8 mouse cellular contexts compared by ENCODE assay signal in the genomic region with DNA sequence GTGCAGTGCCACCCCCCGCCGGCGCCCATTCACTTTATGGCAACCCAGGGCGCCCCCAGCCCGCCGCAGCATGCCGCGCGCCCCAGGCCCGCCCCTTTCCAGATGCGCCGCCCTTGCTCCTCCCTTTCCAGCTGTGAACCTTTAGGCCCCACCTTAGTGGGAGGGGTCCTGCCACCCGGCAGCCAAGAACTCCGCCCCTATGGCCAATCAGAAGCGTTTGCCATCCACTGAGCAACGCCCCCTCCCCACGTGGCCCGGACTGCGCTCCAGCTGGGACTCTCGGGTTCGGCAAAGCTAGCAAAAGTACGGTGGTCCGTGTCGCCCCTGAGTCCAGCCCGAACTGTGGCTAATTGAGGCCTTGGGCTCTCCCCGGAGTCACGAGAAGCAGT. TPM values are rescaled to one million over a fixed set of nuclear protein-coding genes. Genes with fewer than 3 reads are reported as not detected.
DNase-seq lines count a peak whose midpoint lies in the region; ATAC-seq and TF ChIP-seq lines count a peak whose summit lies in the region.

No protein-coding gene starts in this region.

- H3K4me1 ChIP-seq in hindbrain, embryonic 16.5 days (ENCODE audit: control insufficient read depth, insufficient read depth, low read depth, low read length) = peaks cover 23% of the 10 kb centered on the region
- peaks cover 15% of the 10 kb centered on the region for H3K4me1 ChIP-seq in limb, embryonic 11.5 days (ENCODE audit: control insufficient read depth, insufficient read depth, low read length)
- H3K4me1 ChIP-seq in midbrain, embryonic 13.5 days (replicated peaks) = peaks cover 26% of the 10 kb centered on the region

- ATAC-seq in hindbrain, embryonic 16.5 days = peak; percentile 25; the same call in 1 of the 2 replicates
- ATAC-seq in limb, embryonic 11.5 days (ENCODE audit: insufficient number of reproducible peaks, low FRiP score, low TSS enrichment, low read depth) = peak; percentile 85
- 0 out of 2 replicates have a peak, but pooled peaks have one; percentile 18 for ATAC-seq in midbrain, embryonic 13.5 days

- no peaks in the 10 kb centered on the region for H3K9me3 ChIP-seq in hindbrain, embryonic 16.5 days (ENCODE audit: control insufficient read depth, low read length)
- H3K9me3 ChIP-seq in limb, embryonic 11.5 days (ENCODE audit: control insufficient read depth, low read length) = no peaks in the 10 kb centered on the region
- no peaks in the 10 kb centered on the region for H3K9me3 ChIP-seq in midbrain, embryonic 13.5 days

- TF ChIP-seq CTCF in gastrocnemius, adult 2 months (IDR thresholded peaks at IDR 0.05) = no peak

- H3K27me3 ChIP-seq in hindbrain, embryonic 16.5 days (replicated peaks; ENCODE audit: control insufficient read depth, insufficient read depth, low read length) = peaks cover 53% of the 10 kb centered on the region
- peaks cover 55% of the 10 kb centered on the region for H3K27me3 ChIP-seq in limb, embryonic 11.5 days (ENCODE audit: control insufficient read depth, insufficient read depth, low read length)
- H3K27me3 ChIP-seq in midbrain, embryonic 13.5 days = peaks cover 78% of the 10 kb centered on the region

- under 1% methylated on average over 25 of the region's 27 CpGs for WGBS in hindbrain, embryonic 16.5 days
- WGBS in limb, embryonic 11.5 days = 1% methylated on average over 27 of the region's 27 CpGs
- 0% methylated on average over 27 of the region's 27 CpGs for WGBS in midbrain, embryonic 13.5 days

- intact Hi-C loops in gastrocnemius, adult 2 months (cut with DNase I) = loop anchor here (5.0 kb wide), 2 partner anchors 39 to 79 kb away; no protein-coding TSS in a partner anchor

- no peaks in the 10 kb centered on the region for H3K36me3 ChIP-seq in hindbrain, embryonic 16.5 days (ENCODE audit: control insufficient read depth, insufficient read depth, low read length)
- no peaks in the 10 kb centered on the region for H3K36me3 ChIP-seq in limb, embryonic 11.5 days (ENCODE audit: control insufficient read depth, insufficient read depth, low read length)
- no peaks in the 10 kb centered on the region for H3K36me3 ChIP-seq in midbrain, embryonic 13.5 days

- peak overlapping the region; percentile 92 for H3K27ac ChIP-seq in gastrocnemius, adult 2 months
- H3K27ac ChIP-seq in hindbrain, embryonic 16.5 days (ENCODE audit: low read depth, low read length) = no peak overlapping the region
- H3K27ac ChIP-seq in limb, embryonic 11.5 days (replicated peaks; ENCODE audit: low read depth, low read length) = no peak overlapping the region
- no peak overlapping the region for H3K27ac ChIP-seq in midbrain, embryonic 13.5 days

- peak overlapping the region; percentile 89 for H3K4me2 ChIP-seq in hindbrain, embryonic 16.5 days (ENCODE audit: low read length)
- H3K4me2 ChIP-seq in limb, embryonic 11.5 days (ENCODE audit: low read depth, severe bottlenecking) = peak overlapping the region; percentile 97
- peak overlapping the region; percentile 86 for H3K4me2 ChIP-seq in midbrain, embryonic 13.5 days (replicated peaks)

- peak overlapping the region; percentile 92 for H3K4me3 ChIP-seq in gastrocnemius, adult 2 months
- H3K4me3 ChIP-seq in hindbrain, embryonic 16.5 days (ENCODE audit: low read length) = peak overlapping the region; percentile 51
- H3K4me3 ChIP-seq in limb, embryonic 11.5 days (ENCODE audit: low read depth, low read length) = peak overlapping the region; percentile 49
- peak overlapping the region; percentile 51 for H3K4me3 ChIP-seq in midbrain, embryonic 13.5 days (replicated peaks)

- DNase-seq in MEL-GATA-1-ER (ENCODE audit: extremely low read depth, low read depth) (peak; percentile 82), MN1 (ENCODE audit: low spot score) (no peak)
- DNase-seq in c-Kit-positive CD71-negative TER-119-negative erythroid progenitor cells, embryonic 14.5 days (ENCODE audit: low read depth) = peak; percentile 85
- peak; percentile 94 for DNase-seq in gastrocnemius, adult 2 months
- peak; percentile 92 for DNase-seq in limb, embryonic 11.5 days (ENCODE audit: low spot score)
- peak; percentile 44 for DNase-seq in spleen, adult 12 weeks (ENCODE audit: low spot score)

- peak overlapping the region; percentile 41; the same call in 1 of the 2 replicates for H3K9ac ChIP-seq in hindbrain, embryonic 16.5 days (ENCODE audit: low read depth, low read length)
- H3K9ac ChIP-seq in limb, embryonic 11.5 days (ENCODE audit: low read length) = no peak overlapping the region
- peak overlapping the region; percentile 56; the same call in 1 of the 2 replicates for H3K9ac ChIP-seq in midbrain, embryonic 13.5 days (replicated peaks)

RNA-seq across cellular contexts. Expression of a gene that starts 0.2 kb away (rescaled TPM):
- 10 to 100 TPM in 1 of 2 experiments, 1 to 10 TPM in 1; 4.6 to 15.1 TPM for total RNA-seq in gastrocnemius, adult 2 months (2021)
- 0.20 and 0.81 TPM in 2 replicates for polyA plus RNA-seq in hindbrain, embryonic 16.5 days (2015; fragmentation: Nextera tagmentation; extraction: Ambion mirVana)
- polyA plus RNA-seq in limb, embryonic 11.5 days (2014; fragmentation: Nextera tagmentation; extraction: Ambion mirVana) = 3.4 and 4.4 TPM in 2 replicates
- 1.6 and 9.9 TPM in 2 replicates for polyA plus RNA-seq in midbrain, embryonic 13.5 days (2015; fragmentation: Nextera tagmentation; extraction: Ambion mirVana)

RNA-seq across cellular contexts. Expression of a gene that starts 3.9 kb away (rescaled TPM):
- 10 to 100 TPM; 47.4 to 59.0 TPM for total RNA-seq in gastrocnemius, adult 2 months (2021)
- 60.3 and 71.0 TPM in 2 replicates for polyA plus RNA-seq in hindbrain, embryonic 16.5 days (2015; fragmentation: Nextera tagmentation; extraction: Ambion mirVana)
- 35.0 and 37.8 TPM in 2 replicates for polyA plus RNA-seq in limb, embryonic 11.5 days (2014; fragmentation: Nextera tagmentation; extraction: Ambion mirVana)
- 68.2 and 70.5 TPM in 2 replicates for polyA plus RNA-seq in midbrain, embryonic 13.5 days (2015; fragmentation: Nextera tagmentation; extraction: Ambion mirVana)

RNA-seq across cellular contexts. Expression of a gene that starts 16.7 kb away (rescaled TPM):
- total RNA-seq in gastrocnemius, adult 2 months (2021) = not detected
- not detected in 2 replicates for polyA plus RNA-seq in hindbrain, embryonic 16.5 days (2015; fragmentation: Nextera tagmentation; extraction: Ambion mirVana)
- 0.23 and 0.30 TPM in 2 replicates for polyA plus RNA-seq in limb, embryonic 11.5 days (2014; fragmentation: Nextera tagmentation; extraction: Ambion mirVana)
- 1.1 TPM in 1 of 2 replicates, not detected in the other for polyA plus RNA-seq in midbrain, embryonic 13.5 days (2015; fragmentation: Nextera tagmentation; extraction: Ambion mirVana)

Comparison
In these comparisons a context has a peak if more than half of its experiments do, and no peak if none do; other contexts are left out.
1. ATAC-seq: peak in every context shown above with its lines; median percentile 85 in limb, embryonic 11.5 days; 25 in hindbrain, embryonic 16.5 days; 18 in midbrain, embryonic 13.5 days.